41 mouse cellular contexts compared by ENCODE assay signal in genomic region chr4:40979430-40979829, GRCm38 (mm10). TPM values are rescaled to one million over a fixed set of nuclear protein-coding genes. Genes with fewer than 3 reads are reported as not detected.
"Had no signal": no experiment of that assay in that cellular context is flagged by ENCODE, and none has a peak within 500 bp of the region (broad histone marks: within the 10 kb centered on the region; RNA-seq: fewer than 3 reads in every experiment).

No protein-coding gene starts in this region.

- H3K27ac ChIP-seq: limb, embryonic 10.5 days; limb, embryonic 12.5 days; limb, embryonic 13.5 days; limb, embryonic 15.5 days; liver, embryonic 12.5 days; liver, embryonic 13.5 days; liver, embryonic 14.5 days; liver, embryonic 15.5 days; lung, embryonic 15.5 days; macrophage; midbrain, embryonic 10.5 days; midbrain, embryonic 12.5 days; midbrain, embryonic 13.5 days; midbrain, embryonic 15.5 days had no signal

- H3K4me3 ChIP-seq: limb, embryonic 10.5 days; limb, embryonic 12.5 days; limb, embryonic 13.5 days; limb, embryonic 15.5 days; liver, embryonic 12.5 days; liver, embryonic 13.5 days; liver, embryonic 15.5 days; lung, embryonic 15.5 days; megakaryocyte, embryonic 14.5 days; midbrain, embryonic 10.5 days; midbrain, embryonic 12.5 days; midbrain, embryonic 13.5 days; midbrain, embryonic 15.5 days; myocyte had no signal

- H3K4me1 ChIP-seq: limb, embryonic 10.5 days; limb, embryonic 15.5 days; lung, embryonic 15.5 days; midbrain, embryonic 10.5 days; midbrain, embryonic 12.5 days; midbrain, embryonic 13.5 days; midbrain, embryonic 15.5 days had no signal

- H3K27me3 ChIP-seq: limb, embryonic 12.5 days; limb, embryonic 13.5 days; limb, embryonic 15.5 days; liver, embryonic 12.5 days; liver, embryonic 13.5 days; liver, embryonic 15.5 days; lung, embryonic 15.5 days; megakaryocyte, embryonic 14.5 days; midbrain, embryonic 12.5 days; midbrain, embryonic 13.5 days; midbrain, embryonic 15.5 days had no signal

- DNase-seq: left cerebral cortex, postnatal 4 days; liver; liver, embryonic 13.5 days; liver, postnatal 0 days; lung, adult 18-20 months; lung, adult 2 months; lung, embryonic 14.5 days; lung, postnatal 10 days; lung, postnatal 14 days; lung, postnatal 36 days; lung, postnatal 4 days; midbrain, embryonic 14.5 days had no signal

RNA-seq across cellular contexts. Expression of gene Spink4, which starts 59.6 kb away (rescaled TPM):
- total RNA-seq: left cerebral cortex, postnatal 10 days; left cerebral cortex, postnatal 14 days; left cerebral cortex, postnatal 25 days; left cerebral cortex, postnatal 36 days; left cerebral cortex, postnatal 4 days; megakaryocyte progenitor cell, adult 5-6 weeks; megakaryocyte, adult 5-6 weeks; megakaryocyte-erythroid progenitor cell, adult 5-6 weeks; midbrain, postnatal 0 days; monocyte, adult 5-6 weeks had no signal
- polyA plus RNA-seq: limb, embryonic 10.5 days; limb, embryonic 11.5 days; limb, embryonic 12.5 days; limb, embryonic 13.5 days; limb, embryonic 15.5 days; liver, embryonic 11.5 days; lung, embryonic 14.5 days; macrophage; midbrain, embryonic 10.5 days; midbrain, embryonic 11.5 days; midbrain, embryonic 12.5 days; midbrain, embryonic 13.5 days; midbrain, embryonic 14.5 days; midbrain, embryonic 15.5 days; midbrain, embryonic 16.5 days; midbrain, postnatal 0 days; neural tube, embryonic 11.5 days had no signal
